ENCODE assay signal across 8 mouse cellular contexts in genomic region chr16:91727433-91727832, GRCm38 (mm10). TPM values are rescaled to one million over a fixed set of nuclear protein-coding genes. Genes with fewer than 3 reads are reported as not detected.
A peak's percentile ranks its signal among the peaks of the same experiment; 100 is the strongest.
DNase-seq lines count a peak whose midpoint lies in the region; ATAC-seq and TF ChIP-seq lines count a peak whose summit lies in the region.

No protein-coding gene starts in this region.

- peak overlapping the region; percentile 84 for H3K4me2 ChIP-seq in heart, embryonic 13.5 days
- H3K4me2 ChIP-seq in hindbrain, postnatal 0 days (ENCODE audit: low read depth, low read length): peak overlapping the region; percentile 72

- peaks cover 79% of the 10 kb centered on the region for H3K79me2 ChIP-seq in macrophage (ENCODE audit: inconsistent target)

- no peak for DNase-seq in heart, postnatal 10 days
- peak; percentile 64 for DNase-seq in adrenal gland, postnatal 14 days
- DNase-seq in hindbrain, postnatal 0 days (ENCODE audit: low spot score): no peak
- no peak for DNase-seq in ovary, postnatal 14 days (ENCODE audit: low spot score)
- DNase-seq in cerebellum, adult 9-10 months: no peak
- no peak for DNase-seq in gastrocnemius, postnatal 10 days

- no peak for ATAC-seq in heart, embryonic 13.5 days (ENCODE audit: extremely low read depth, insufficient number of reproducible peaks, low FRiP score, low TSS enrichment)
- no peak for ATAC-seq in hindbrain, postnatal 0 days

- peak overlapping the region; percentile 86 for H3K9ac ChIP-seq in heart, embryonic 13.5 days
- peak overlapping the region; percentile 67 for H3K9ac ChIP-seq in hindbrain, postnatal 0 days (replicated peaks; ENCODE audit: low read length)

- H3K4me3 ChIP-seq in heart, embryonic 13.5 days: peak overlapping the region; percentile 92
- peak overlapping the region; percentile 71 for H3K4me3 ChIP-seq in hindbrain, postnatal 0 days (ENCODE audit: low read length)
- H3K4me3 ChIP-seq in macrophage (ENCODE audit: inconsistent target): peak overlapping the region; percentile 72

- WGBS in heart, embryonic 13.5 days: 88% methylated on average over 15 of the region's 15 CpGs
- 83% methylated on average over 15 of the region's 15 CpGs for WGBS in hindbrain, postnatal 0 days
- WGBS in macrophage (ENCODE audit: missing documents): 17% methylated on average over 15 of the region's 15 CpGs

- H3K27ac ChIP-seq in heart, embryonic 13.5 days (replicated peaks): peak overlapping the region; percentile 82
- peak overlapping the region; percentile 96 for H3K27ac ChIP-seq in hindbrain, postnatal 0 days
- peak overlapping the region; percentile 77 for H3K27ac ChIP-seq in macrophage

- intact Hi-C loops in heart, postnatal 10 days (cut with DNase I): loop anchor here (10.0 kb wide), 1 partner anchor 557 kb away; no protein-coding TSS in a partner anchor

- no peak for TF ChIP-seq CTCF in hindbrain, postnatal 0 days (IDR thresholded peaks at IDR 0.05; ENCODE audit: low read depth)

- H3K27me3 ChIP-seq in heart, embryonic 13.5 days (replicated peaks): no peaks in the 10 kb centered on the region
- H3K27me3 ChIP-seq in hindbrain, postnatal 0 days (ENCODE audit: insufficient read depth, low read length): no peaks in the 10 kb centered on the region

- H3K4me1 ChIP-seq in heart, embryonic 13.5 days: peaks cover 28% of the 10 kb centered on the region
- H3K4me1 ChIP-seq in hindbrain, postnatal 0 days (ENCODE audit: insufficient read depth, low read length): peaks cover 3% of the 10 kb centered on the region; the same call in 1 of the 2 replicates

- H3K9me3 ChIP-seq in heart, embryonic 13.5 days: no peaks in the 10 kb centered on the region
- no peaks in the 10 kb centered on the region for H3K9me3 ChIP-seq in hindbrain, postnatal 0 days (ENCODE audit: low read length)

- peaks cover 20% of the 10 kb centered on the region for H3K36me3 ChIP-seq in heart, embryonic 13.5 days
- H3K36me3 ChIP-seq in hindbrain, postnatal 0 days (ENCODE audit: insufficient read depth, low read length): no peaks in the 10 kb centered on the region
- H3K36me3 ChIP-seq in macrophage (ENCODE audit: inconsistent target): no peaks in the 10 kb centered on the region

RNA-seq across cellular contexts. Expression of gene Cryzl1, which starts 1.3 kb away (rescaled TPM):
- polyA plus RNA-seq in heart, embryonic 13.5 days (2015; fragmentation: Nextera tagmentation; extraction: Ambion mirVana): 51.4 and 58.5 TPM in 2 replicates
- total RNA-seq in heart, postnatal 10 days (2021): 10 to 100 TPM; 30.0 to 32.2 TPM
- 43.4 and 45.5 TPM in 2 replicates for total RNA-seq in adrenal gland, postnatal 14 days (2021)
- 28.4 and 67.3 TPM in 2 replicates for total RNA-seq in hindbrain, postnatal 0 days (2014; rRNA removed)
- polyA plus RNA-seq in hindbrain, postnatal 0 days (2015; fragmentation: Nextera tagmentation; extraction: Ambion mirVana): 88.0 and 101 TPM in 2 replicates
- 100 to 1,000 TPM in 18 of 26 experiments, 10 to 100 TPM in 8; 44.0 to 223 (median 146) TPM for total RNA-seq in macrophage (2018; cell fraction: chromatin; rRNA removed)
- total RNA-seq in macrophage (2018; cell fraction: cytosol; rRNA removed): 10 to 100 TPM; 19.9 to 43.7 (median 29.3) TPM
- total RNA-seq in macrophage (2018; cell fraction: nucleus; rRNA removed): 100 to 1,000 TPM in 9 of 26 experiments, 10 to 100 TPM in 17; 26.2 to 117 (median 76.2) TPM
- polyA plus RNA-seq in macrophage (2018): 20.6 to 32.6 TPM (median 28.8 TPM) in 3 replicates
- total RNA-seq in gastrocnemius, postnatal 10 days (2021): 10 to 100 TPM; 15.1 to 19.4 TPM

RNA-seq across cellular contexts. Expression of gene Itsn1, which starts 1.6 kb away (rescaled TPM):
- polyA plus RNA-seq in heart, embryonic 13.5 days (2015; fragmentation: Nextera tagmentation; extraction: Ambion mirVana): 19.5 and 20.0 TPM in 2 replicates
- 10 to 100 TPM; 41.0 to 41.2 TPM for total RNA-seq in heart, postnatal 10 days (2021)
- total RNA-seq in adrenal gland, postnatal 14 days (2021): 43.1 and 48.7 TPM in 2 replicates
- total RNA-seq in hindbrain, postnatal 0 days (2014; rRNA removed): 65.1 and 69.5 TPM in 2 replicates
- polyA plus RNA-seq in hindbrain, postnatal 0 days (2015; fragmentation: Nextera tagmentation; extraction: Ambion mirVana): 33.6 and 34.8 TPM in 2 replicates
- total RNA-seq in macrophage (2018; cell fraction: chromatin; rRNA removed): 1,000 to 10,000 TPM in 4 of 26 experiments, 100 to 1,000 TPM in 22; 245 to 1,209 (median 812) TPM
- total RNA-seq in macrophage (2018; cell fraction: cytosol; rRNA removed): 100 to 1,000 TPM in 15 of 26 experiments, 10 to 100 TPM in 11; 71.9 to 143 (median 110) TPM
- total RNA-seq in macrophage (2018; cell fraction: nucleus; rRNA removed): 100 to 1,000 TPM; 117 to 554 (median 234) TPM
- polyA plus RNA-seq in macrophage (2018): 89.5 to 216 TPM (median 138 TPM) in 3 replicates
- 10 to 100 TPM; 60.2 to 81.2 TPM for total RNA-seq in gastrocnemius, postnatal 10 days (2021)

RNA-seq across cellular contexts. Expression of gene Donson, which starts 38.9 kb away (rescaled TPM):
- 13.9 and 15.0 TPM in 2 replicates for polyA plus RNA-seq in heart, embryonic 13.5 days (2015; fragmentation: Nextera tagmentation; extraction: Ambion mirVana)
- total RNA-seq in heart, postnatal 10 days (2021): 1 to 10 TPM; 5.1 to 9.8 TPM
- 8.6 and 12.5 TPM in 2 replicates for total RNA-seq in adrenal gland, postnatal 14 days (2021)
- total RNA-seq in hindbrain, postnatal 0 days (2014; rRNA removed): 20.4 and 24.2 TPM in 2 replicates
- 15.3 and 15.7 TPM in 2 replicates for polyA plus RNA-seq in hindbrain, postnatal 0 days (2015; fragmentation: Nextera tagmentation; extraction: Ambion mirVana)
- total RNA-seq in macrophage (2018; cell fraction: chromatin; rRNA removed): 10 to 100 TPM in 25 of 26 experiments, 1 to 10 TPM in 1; 9.4 to 66.4 (median 28.6) TPM
- 1 to 10 TPM; 2.9 to 7.8 (median 4.6) TPM for total RNA-seq in macrophage (2018; cell fraction: cytosol; rRNA removed)
- total RNA-seq in macrophage (2018; cell fraction: nucleus; rRNA removed): 10 to 100 TPM in 25 of 26 experiments, 1 to 10 TPM in 1; 9.2 to 45.4 (median 20.3) TPM
- 4.9 to 12.7 TPM (median 6.0 TPM) in 3 replicates for polyA plus RNA-seq in macrophage (2018)
- 1 to 10 TPM; 2.4 to 3.8 TPM for total RNA-seq in gastrocnemius, postnatal 10 days (2021)
